Mouse (Mus musculus) heart, adult 2 months (tissue): ENCODE data around the gene Tln2.

ENCODE experiments used
- EP300 ChIP-seq: fragments of 200-500 bp; IDR thresholded peaks from 2 replicates; pipeline ENCODE4 v1.6.1; 2011; ENCODE audit warnings: low read depth, low read length, control low read depth; ENCODE audit not compliant: insufficient read depth
- POLR2A ChIP-seq: fragments of 200-500 bp; IDR thresholded peaks from 2 replicates; pipeline ENCODE4 v1.6.1; 2011; ENCODE audit warnings: mild to moderate bottlenecking, low read depth, low read length, control low read depth; ENCODE audit not compliant: insufficient read depth

DNA sequence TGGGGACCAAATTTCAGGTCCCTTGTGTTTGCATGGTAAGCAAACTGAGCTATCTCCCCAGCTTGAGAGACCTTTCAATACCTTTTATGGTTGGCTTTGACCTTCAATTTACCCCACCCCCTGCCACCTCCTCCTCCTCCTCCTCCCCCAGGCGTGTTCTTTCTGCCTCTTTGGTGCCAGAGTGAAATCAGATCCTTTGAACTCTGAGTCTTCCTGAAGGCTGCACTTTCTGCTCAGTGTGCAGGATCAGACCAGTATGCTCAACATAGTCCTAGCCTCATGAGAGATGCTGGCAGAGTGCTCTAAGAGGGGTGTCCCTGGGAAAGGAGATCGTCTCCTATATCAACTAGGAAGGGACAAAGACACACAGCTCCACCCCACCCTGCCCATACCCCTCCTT lies 309.4 kb downstream of the Tln2 start:
- TF ChIP-seq POLR2A (no peak), EP300 (no peak)
